21 mouse cellular contexts compared by ENCODE assay signal in genomic region chr4:134439919-134440318, GRCm38 (mm10).
"Had no signal": no experiment of that assay in that cellular context is flagged by ENCODE, and none has a peak within 500 bp of the region (broad histone marks: within the 10 kb centered on the region; RNA-seq: fewer than 3 reads in every experiment).

No protein-coding gene starts in this region.

- H3K27me3 ChIP-seq: limb, embryonic 12.5 days; limb, embryonic 15.5 days; lung, embryonic 15.5 days; midbrain, embryonic 12.5 days; midbrain, embryonic 15.5 days; neural tube, embryonic 12.5 days; neural tube, embryonic 15.5 days had no signal

- H3K36me3 ChIP-seq: limb, embryonic 12.5 days; limb, embryonic 15.5 days; liver, embryonic 15.5 days; lung, embryonic 15.5 days; midbrain, embryonic 12.5 days; midbrain, embryonic 15.5 days; neural tube, embryonic 12.5 days; neural tube, embryonic 15.5 days had no signal

- H3K4me2 ChIP-seq: limb, embryonic 12.5 days; limb, embryonic 15.5 days; lung, embryonic 15.5 days; midbrain, embryonic 12.5 days; midbrain, embryonic 15.5 days; neural tube, embryonic 12.5 days; neural tube, embryonic 15.5 days had no signal

- ATAC-seq: inflammation-experienced regulatory T-cells, adult 6 months; midbrain, embryonic 15.5 days had no signal

- H3K9me3 ChIP-seq: limb, embryonic 12.5 days; limb, embryonic 15.5 days; liver, embryonic 15.5 days; lung, embryonic 15.5 days; midbrain, embryonic 12.5 days; midbrain, embryonic 15.5 days; neural tube, embryonic 12.5 days; neural tube, embryonic 15.5 days had no signal

- H3K9ac ChIP-seq: limb, embryonic 12.5 days; limb, embryonic 15.5 days; liver, embryonic 15.5 days; lung, embryonic 15.5 days; midbrain, embryonic 12.5 days; midbrain, embryonic 15.5 days; neural tube, embryonic 12.5 days; neural tube, embryonic 15.5 days had no signal

- H3K27ac ChIP-seq: layer of hippocampus, adult 2 months; limb, embryonic 12.5 days; limb, embryonic 15.5 days; lung, embryonic 15.5 days; midbrain, embryonic 12.5 days; midbrain, embryonic 15.5 days; neural tube, embryonic 12.5 days; neural tube, embryonic 15.5 days; stomach, postnatal 0 days had no signal

- DNase-seq: kidney, adult 18-20 months; kidney, adult 9 months; kidney, postnatal 25 days; layer of hippocampus, adult 9-11 months; left cerebral cortex, postnatal 4 days; lung, postnatal 10 days; lung, postnatal 36 days; thymus, adult 2 months; thymus, postnatal 14 days; thymus, postnatal 4 days had no signal

- H3K4me1 ChIP-seq: limb, embryonic 12.5 days; limb, embryonic 15.5 days; lung, embryonic 15.5 days; neural tube, embryonic 12.5 days had no signal

- H3K4me3 ChIP-seq: layer of hippocampus, adult 2 months; limb, embryonic 12.5 days; limb, embryonic 15.5 days; liver, embryonic 15.5 days; lung, embryonic 15.5 days; midbrain, embryonic 12.5 days; midbrain, embryonic 15.5 days; neural tube, embryonic 12.5 days; neural tube, embryonic 15.5 days had no signal
